Mouse (Mus musculus) heart, embryonic 11.5 days (tissue): ENCODE results near the gene Bnc1. TPM values are rescaled to one million over a fixed set of nuclear protein-coding genes. Genes with fewer than 3 reads are reported as not detected.

Experiments
- polyA plus RNA-seq: library from polyadenylated mRNA; unstranded; fragments of >200 nt; fragmentation: Nextera tagmentation; extraction: Ambion mirVana; gene quantifications from 2 replicates; pipeline ENCODE4 v1.2.1, GENCODE M21; 2014

Gene Bnc1
- polyA plus RNA-seq, 1 experiment from 2014 or later, result 8.6 TPM

Other genes with a start within 250 kb of the Bnc1 start
- 78.3 and 91.3 TPM in 2 replicates for gene Ramac, start 229.4 kb downstream of the Bnc1 start, polyA plus RNA-seq
- gene 3110040N11Rik, start 202.8 kb downstream of the Bnc1 start, polyA plus RNA-seq, result 40.5 and 42.0 TPM in 2 replicates
- gene Btbd1, start 162.9 kb downstream of the Bnc1 start, polyA plus RNA-seq, result 94.0 and 94.8 TPM in 2 replicates
- gene Gm10160, start 136.5 kb downstream of the Bnc1 start, polyA plus RNA-seq, result not detected in 2 replicates
- 27.0 and 29.4 TPM in 2 replicates for gene Tm6sf1, start 133.3 kb downstream of the Bnc1 start, polyA plus RNA-seq
- 11.0 and 11.9 TPM in 2 replicates for gene Hdgfl3, start 57.8 kb downstream of the Bnc1 start, polyA plus RNA-seq
- gene Sh3gl3, start 181.5 kb upstream of the Bnc1 start, polyA plus RNA-seq, result 5.8 and 6.6 TPM in 2 replicates